Mouse (Mus musculus) left cerebral cortex, adult 2 months (tissue): ENCODE measurements around the gene Dlgap1. TPM values are rescaled to one million over a fixed set of nuclear protein-coding genes. Genes with fewer than 3 reads are reported as not detected.

Source experiments
- DNase-seq, 2 experiments: peaks; one replicate each; pipeline ENCODE4 v3.0.0; 2021 to 2022; ENCODE audit warnings: low spot score in 2 of 2, mixed read lengths in 1 of 2; ENCODE audit errors: extremely low spot score in 1 of 2
- H3K27ac ChIP-seq: fragments of 200-600 bp; 2 replicates; pipeline ENCODE4 v1.8.1; 2022
- H3K4me3 ChIP-seq: fragments of 200-600 bp; 2 replicates; pipeline ENCODE4 v1.8.1; 2022
- CTCF ChIP-seq: fragments of 200-600 bp; IDR thresholded peaks from 2 replicates; pipeline ENCODE4 v1.8.1; 2022; ENCODE audit warnings: antibody characterized with exemption, mild to moderate bottlenecking, moderate library complexity
- intact Hi-C: fragments of 180-260 bp; cut with DNase I; formaldehyde crosslinking; loops from one replicate; pipeline ENCODE4 v1.15.1; 2025
- total RNA-seq, 2 experiments: library from RNA; stranded (reverse); gene quantifications; 2 replicates each; pipeline ENCODE4 v1.2.3; 2021

Dlgap1 gene
- total RNA-seq, 2 experiments from 2014 or later, result 497 to 510 TPM

DNA sequence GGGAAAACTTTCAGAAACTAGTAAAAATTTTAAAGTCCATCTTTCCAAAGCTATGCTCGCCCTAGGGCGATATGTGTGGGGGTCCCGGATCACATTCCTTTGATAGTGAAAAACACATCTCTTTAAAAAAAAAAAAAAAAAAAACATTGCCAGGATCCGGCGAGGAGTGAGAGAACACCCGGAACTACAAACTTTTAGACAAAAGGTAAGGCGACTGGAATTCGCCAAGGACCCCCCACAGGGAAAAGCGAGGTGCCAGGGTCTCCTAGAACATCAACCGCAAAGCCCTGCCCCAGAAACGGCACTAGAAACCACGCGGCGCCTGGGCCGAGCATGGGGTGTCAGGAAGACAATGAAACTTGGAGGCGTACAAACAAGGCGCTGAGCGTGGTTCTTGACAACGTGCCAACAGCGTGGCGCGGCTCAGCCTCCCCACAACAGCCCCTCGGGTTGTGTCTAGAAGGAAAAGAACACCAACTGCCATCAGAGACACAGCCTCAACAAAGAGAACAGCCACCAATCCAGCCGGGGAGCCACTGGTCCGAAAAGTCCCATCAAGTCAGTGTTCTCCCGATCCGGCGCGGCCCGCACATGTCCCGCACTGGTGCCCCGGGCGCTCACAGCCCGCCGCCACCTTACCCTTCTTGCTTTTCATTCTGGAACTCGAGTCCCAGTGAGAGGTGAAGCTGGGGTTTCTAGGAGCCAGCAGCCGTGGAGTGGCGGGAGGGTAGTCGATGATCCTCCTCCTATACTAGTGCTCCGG is 881.5 kb downstream of the Dlgap1 start:
- H3K4me3 ChIP-seq, result peak overlapping the region; percentile 55
- no peak for TF ChIP-seq CTCF
- intact Hi-C loops, result no loop called here
- H3K27ac ChIP-seq, result peak overlapping the region; percentile 18
- peak in 1 of 2 experiments; percentile 29 for DNase-seq

- DNase-seq, result no peak
- intact Hi-C loops, result no loop called here
- Histone ChIP-seq H3K4me3 (peak overlapping the region; percentile 55), H3K27ac (peak overlapping the region; percentile 57)
- TF ChIP-seq CTCF, result no peak
These were observed 882.4 kb downstream of the Dlgap1 start for GRCm38 (mm10) chr17:70850996-70851991.

GRCm38 (mm10) chr17:70852011-70852685 is 883.3 kb downstream of the Dlgap1 start:
- H3K4me3 ChIP-seq, result peak overlapping the region; percentile 55
- peak overlapping the region; percentile 81; the same call in 1 of the 2 replicates for H3K27ac ChIP-seq
- intact Hi-C loops, result no loop called here
- TF ChIP-seq CTCF, result no peak
- DNase-seq, result no peak

GRCm38 (mm10) chr17:70852686-70853386 is 884.0 kb downstream of the Dlgap1 start:
- peak; percentile 52 to 59 for DNase-seq
- Histone ChIP-seq H3K4me3 (peak overlapping the region; percentile 55), H3K27ac (peak overlapping the region; percentile 81)
- no peak; the same call in none of the 2 replicates for TF ChIP-seq CTCF
- intact Hi-C loops, result no loop called here

- Histone ChIP-seq H3K4me3 (peak within 1 kb of the TSS; percentile 55), H3K27ac (peak within 1 kb of the TSS; percentile 81)
- no peak for DNase-seq
- TF ChIP-seq CTCF, result no peak
- intact Hi-C loops, result no loop called here
These were observed 884.6 kb downstream of the Dlgap1 start, which contains the start of gene Tgif1 for GRCm38 (mm10) chr17:70853436-70853905. Gene Tgif1 (minus strand): TSS chr17:70853546.

- H3K27ac ChIP-seq, result no peak overlapping the region
- intact Hi-C loops, result no loop called here
- no peak for DNase-seq
- H3K4me3 ChIP-seq, result no peak overlapping the region
- no peak for TF ChIP-seq CTCF
These were observed 885.1 kb downstream of the Dlgap1 start for GRCm38 (mm10) chr17:70854021-70854420.

DNA sequence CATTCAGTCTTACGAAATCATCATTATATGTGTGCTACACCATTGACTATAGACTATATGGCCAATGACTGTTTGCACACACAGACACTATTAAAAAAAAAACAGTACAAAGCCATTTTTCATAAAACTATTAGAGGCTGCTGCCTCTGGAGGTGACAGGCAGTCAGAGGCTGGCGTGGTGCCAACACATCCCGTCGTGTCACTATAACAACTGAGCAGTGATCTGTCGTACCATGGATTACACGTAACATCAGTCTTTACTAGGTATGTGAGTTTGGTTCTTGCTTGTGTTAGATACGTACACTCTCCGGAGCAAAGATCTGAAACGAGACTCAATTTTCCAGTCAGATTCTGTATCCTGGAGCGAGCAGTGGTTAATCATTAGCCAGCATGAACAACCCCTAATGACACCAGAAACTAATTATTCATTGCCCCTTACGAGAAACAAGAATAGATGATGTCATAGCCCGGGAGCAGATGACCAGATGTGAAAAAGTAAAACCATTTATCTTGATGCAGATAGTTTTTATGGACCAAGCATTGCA is 888.1 kb downstream of the Dlgap1 start:
- TF ChIP-seq CTCF, result no peak

DNA sequence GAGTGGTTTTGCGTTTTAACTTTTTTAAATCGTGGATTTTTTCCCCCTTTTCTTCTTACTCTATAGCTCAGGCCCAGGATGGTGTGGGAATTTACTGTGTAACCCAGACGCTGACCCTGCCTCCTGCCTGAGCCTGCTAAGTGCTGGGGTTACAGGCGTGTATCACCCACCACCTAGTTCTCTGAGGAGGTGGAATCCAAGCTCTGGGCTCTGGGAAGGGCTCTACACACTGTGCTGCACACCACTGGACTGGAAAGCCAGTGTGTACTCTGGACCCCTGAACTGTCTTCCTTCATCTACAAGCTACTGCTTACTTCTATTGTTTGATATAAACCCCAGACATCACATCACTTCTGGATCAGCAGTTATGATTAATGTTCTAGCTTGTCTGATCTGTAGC is 889.9 kb downstream of the Dlgap1 start:
- TF ChIP-seq CTCF, result no peak
- Histone ChIP-seq H3K4me3 (no peak overlapping the region), H3K27ac (no peak overlapping the region)
- DNase-seq, result no peak
- intact Hi-C loops, result no loop called here

More for the DNA sequence above, 888.1 kb downstream of the Dlgap1 start:
- Histone ChIP-seq H3K4me3 (no peak overlapping the region), H3K27ac (no peak overlapping the region)
- intact Hi-C loops, result no loop called here
- DNase-seq, result no peak

DNA sequence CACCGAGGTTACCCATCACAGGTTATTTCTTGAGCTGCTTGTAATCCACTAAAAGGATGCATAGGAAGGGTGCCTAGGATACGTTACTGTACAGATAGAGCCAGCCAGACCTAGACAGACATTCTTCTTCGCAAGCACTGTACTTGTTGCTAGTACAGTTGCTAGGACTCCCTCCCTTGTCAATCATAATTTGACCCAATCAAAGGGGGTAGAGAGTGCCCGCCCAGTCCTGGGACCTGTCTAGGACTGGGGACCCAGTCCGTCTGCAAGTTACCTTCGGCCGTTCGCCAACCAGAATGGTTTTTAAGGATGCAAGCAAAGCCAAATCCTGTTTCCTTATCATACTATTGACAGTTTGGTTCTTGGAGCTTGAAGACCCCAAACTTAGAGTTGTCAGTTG is 895.2 kb downstream of the Dlgap1 start:
- Histone ChIP-seq H3K27ac (no peak overlapping the region), H3K4me3 (no peak overlapping the region)
- no peak for DNase-seq
- TF ChIP-seq CTCF, result no peak
- intact Hi-C loops, result no loop called here

DNA sequence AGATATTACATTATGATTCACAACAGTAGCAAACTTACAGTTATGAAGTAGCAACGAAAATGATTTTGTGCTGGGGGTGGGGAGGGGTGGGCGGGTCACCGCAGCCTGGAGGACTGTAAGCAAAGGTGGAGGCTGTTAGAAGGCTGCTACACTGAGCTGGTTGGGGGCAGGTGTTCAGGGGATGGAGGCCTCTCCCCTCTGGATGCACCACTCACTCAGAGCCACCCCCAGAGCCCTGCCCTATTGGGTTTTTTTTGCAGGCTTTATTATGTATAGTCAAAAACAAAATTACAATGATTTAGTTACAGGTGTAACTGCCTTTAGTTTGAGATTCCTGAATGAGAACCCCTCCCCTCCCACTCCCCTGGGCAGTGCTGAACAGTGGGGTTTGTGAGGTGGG is 895.8 kb downstream of the Dlgap1 start:
- no peak for DNase-seq
- intact Hi-C loops, result no loop called here
- no peak for TF ChIP-seq CTCF
- no peak overlapping the region for H3K27ac ChIP-seq
- H3K4me3 ChIP-seq, result no peak overlapping the region
